Mouse (Mus musculus) liver, embryonic 16.5 days (tissue): ENCODE data around the gene Pus7l. TPM values are rescaled to one million over a fixed set of nuclear protein-coding genes. Genes with fewer than 3 reads are reported as not detected.

ENCODE experiments used
- ATAC-seq: fragments of 200-750 bp; cut with Nextera tagmentation; 2 replicates; pipeline ENCODE4 v1.8.0; 2017; ENCODE audit warnings: low read depth, mild to moderate bottlenecking, moderate number of reproducible peaks, moderate library complexity
- H3K27ac ChIP-seq: fragments of 300-500 bp; sonication (generic); 2 replicates; pipeline ENCODE4 v1.5.1; 2014; ENCODE audit warnings: mild to moderate bottlenecking, low read length
- H3K27me3 ChIP-seq: fragments of 300-500 bp; sonication (generic); 2 replicates; pipeline ENCODE4 v1.6.1; 2014; ENCODE audit warnings: low read depth, low read length, mixed read lengths; ENCODE audit not compliant: control insufficient read depth, insufficient read depth
- H3K36me3 ChIP-seq: fragments of 300-500 bp; sonication (generic); 2 replicates; pipeline ENCODE4 v1.6.1; 2014; ENCODE audit warnings: mild to moderate bottlenecking; ENCODE audit not compliant: control insufficient read depth, insufficient read depth
- H3K4me1 ChIP-seq: fragments of 300-500 bp; sonication (generic); 2 replicates; pipeline ENCODE4 v1.6.1; 2014; ENCODE audit warnings: low read depth, low read length, mixed read lengths; ENCODE audit not compliant: control insufficient read depth
- H3K4me2 ChIP-seq: fragments of 300-500 bp; sonication (generic); 2 replicates; pipeline ENCODE4 v1.6.1; 2014; ENCODE audit warnings: low read depth, low read length, mixed read lengths
- H3K4me3 ChIP-seq: fragments of 300-500 bp; sonication (generic); 2 replicates; pipeline ENCODE4 v1.5.1; 2014; ENCODE audit warnings: low read depth, mild to moderate bottlenecking, low read length
- H3K9ac ChIP-seq: fragments of 300-500 bp; sonication (generic); 2 replicates; pipeline ENCODE4 v1.6.1; 2014; ENCODE audit warnings: low read depth, low read length
- H3K9me3 ChIP-seq: fragments of 300-500 bp; sonication (generic); replicated peaks from 2 replicates; pipeline ENCODE4 v1.6.1; 2016; ENCODE audit warnings: low read length; ENCODE audit not compliant: control insufficient read depth
- WGBS: fragments of 180-500 bp; shearing (Covaris S2); extraction: QIAGEN DNeasy Blood & Tissue Kit; methylation state at CpG from one replicate; pipeline ENCODE4 v1.1.7; 2014; ENCODE audit not compliant: insufficient replicate concordance; 5-methylcytosine and 5-hydroxymethylcytosine counted together
- polyA plus RNA-seq: library from polyadenylated mRNA; unstranded; fragments of >200 nt; fragmentation: Nextera tagmentation; extraction: Ambion mirVana; gene quantifications from 2 replicates; pipeline ENCODE4 v1.2.1, GENCODE M21; 2015

Gene Pus7l
- 2.0 and 2.1 TPM in 2 replicates for polyA plus RNA-seq

GRCm38 (mm10) chr15:94543409-94544051 lies at the start of gene Pus7l, which contains the start of gene Irak4:
Gene Pus7l, minus strand, starts transcription at chr15:94543547.
Gene Irak4, plus strand, starts transcription at chr15:94543643.
- H3K36me3 ChIP-seq: no peaks in the 10 kb centered on the region
- peaks cover 9% of the 10 kb centered on the region for H3K4me1 ChIP-seq
- H3K4me3 ChIP-seq: peak within 1 kb of the TSS; percentile 84
- no peaks in the 10 kb centered on the region for H3K9me3 ChIP-seq
- WGBS: under 1% methylated on average over 45 of the region's 45 CpGs
- peak; percentile 99 for ATAC-seq
- H3K4me2 ChIP-seq: peak within 1 kb of the TSS; percentile 85
- H3K27ac ChIP-seq: peak within 1 kb of the TSS; percentile 77
- H3K27me3 ChIP-seq: no peaks in the 10 kb centered on the region
- H3K9ac ChIP-seq: peak within 1 kb of the TSS; percentile 78

GRCm38 (mm10) chr15:94591356-94591755 lies 48.0 kb upstream of the Pus7l start:
- H3K4me3 ChIP-seq: no peak overlapping the region

GRCm38 (mm10) chr15:94590083-94590482 lies 46.7 kb upstream of the Pus7l start:
- H3K9me3 ChIP-seq: no peaks in the 10 kb centered on the region
- H3K4me1 ChIP-seq: peaks cover 11% of the 10 kb centered on the region
- 10% methylated on average over 8 of the region's 8 CpGs for WGBS
- H3K36me3 ChIP-seq: no peaks in the 10 kb centered on the region; the same call in 1 of the 2 replicates
- H3K4me3 ChIP-seq: peak overlapping the region; percentile 98
- H3K27ac ChIP-seq: peak overlapping the region; percentile 19; the same call in 1 of the 2 replicates
- no peaks in the 10 kb centered on the region for H3K27me3 ChIP-seq
- no peak for ATAC-seq
- H3K4me2 ChIP-seq: peak overlapping the region; percentile 80
- peak overlapping the region; percentile 42; the same call in 1 of the 2 replicates for H3K9ac ChIP-seq

More at GRCm38 (mm10) chr15:94591356-94591755, 48.0 kb upstream of the Pus7l start:
- no peak overlapping the region for H3K4me2 ChIP-seq
- H3K27me3 ChIP-seq: no peaks in the 10 kb centered on the region
- peaks cover 11% of the 10 kb centered on the region for H3K4me1 ChIP-seq
- no peak for ATAC-seq
- H3K27ac ChIP-seq: peak overlapping the region; percentile 56; the same call in 1 of the 2 replicates
- 46% methylated on average over 4 of the region's 4 CpGs for WGBS
- H3K36me3 ChIP-seq: no peaks in the 10 kb centered on the region
- H3K9me3 ChIP-seq: no peaks in the 10 kb centered on the region
- H3K9ac ChIP-seq: no peak overlapping the region

- Histone ChIP-seq H3K9me3 (no peaks in the 10 kb centered on the region), H3K4me3 (peak within 1 kb of the TSS; percentile 98), H3K4me1 (peaks cover 11% of the 10 kb centered on the region), H3K4me2 (peak within 1 kb of the TSS; percentile 80), H3K27ac (peak within 1 kb of the TSS; percentile 74), H3K27me3 (no peaks in the 10 kb centered on the region), H3K9ac (peak within 1 kb of the TSS; percentile 98), H3K36me3 (no peaks in the 10 kb centered on the region; the same call in none of the 2 replicates)
- peak; percentile 99 for ATAC-seq
- under 1% methylated on average over 69 of the region's 70 CpGs for WGBS
These were observed 46.1 kb upstream of the Pus7l start, which contains the start of gene Twf1 for GRCm38 (mm10) chr15:94589219-94590075. Gene Twf1, minus strand, starts transcription at chr15:94589889.

GRCm38 (mm10) chr15:94587826-94588715 lies 44.7 kb upstream of the Pus7l start:
- WGBS: 64% methylated on average over 9 of the region's 9 CpGs
- H3K4me3 ChIP-seq: no peak overlapping the region
- H3K27me3 ChIP-seq: no peaks in the 10 kb centered on the region
- H3K9ac ChIP-seq: no peak overlapping the region; the same call in 1 of the 2 replicates
- no peaks in the 10 kb centered on the region for H3K9me3 ChIP-seq
- H3K4me2 ChIP-seq: peak overlapping the region; percentile 80
- peaks cover 11% of the 10 kb centered on the region for H3K4me1 ChIP-seq
- peaks cover 11% of the 10 kb centered on the region for H3K36me3 ChIP-seq
- H3K27ac ChIP-seq: no peak overlapping the region
- ATAC-seq: no peak

GRCm38 (mm10) chr15:94584738-94585137 lies 41.4 kb upstream of the Pus7l start:
- no peak for ATAC-seq
- Histone ChIP-seq H3K9me3 (no peaks in the 10 kb centered on the region), H3K27me3 (no peaks in the 10 kb centered on the region), H3K4me2 (no peak overlapping the region), H3K9ac (no peak overlapping the region), H3K4me3 (no peak overlapping the region), H3K27ac (no peak overlapping the region), H3K4me1 (peaks cover 5% of the 10 kb centered on the region), H3K36me3 (peaks cover 37% of the 10 kb centered on the region)
- 71% methylated on average over 4 of the region's 4 CpGs for WGBS

- ATAC-seq: no peak
These were observed 39.8 kb upstream of the Pus7l start for GRCm38 (mm10) chr15:94583153-94583552.

GRCm38 (mm10) chr15:94582000-94582593 lies 38.8 kb upstream of the Pus7l start:
- no peaks in the 10 kb centered on the region for H3K4me1 ChIP-seq
- 70% methylated on average over 7 of the region's 7 CpGs for WGBS
- no peaks in the 10 kb centered on the region for H3K27me3 ChIP-seq
- no peaks in the 10 kb centered on the region for H3K9me3 ChIP-seq
- ATAC-seq: no peak
- H3K4me3 ChIP-seq: no peak overlapping the region
- no peak overlapping the region for H3K9ac ChIP-seq
- H3K4me2 ChIP-seq: no peak overlapping the region
- peaks cover 40% of the 10 kb centered on the region for H3K36me3 ChIP-seq
- no peak overlapping the region for H3K27ac ChIP-seq

More at GRCm38 (mm10) chr15:94583153-94583552, 39.8 kb upstream of the Pus7l start:
- no peaks in the 10 kb centered on the region for H3K27me3 ChIP-seq
- no peaks in the 10 kb centered on the region for H3K9me3 ChIP-seq
- H3K4me2 ChIP-seq: no peak overlapping the region
- no peak overlapping the region for H3K4me3 ChIP-seq
- no peak overlapping the region for H3K27ac ChIP-seq
- H3K9ac ChIP-seq: no peak overlapping the region
- 84% methylated on average over 10 of the region's 10 CpGs for WGBS
- H3K4me1 ChIP-seq: peaks cover 3% of the 10 kb centered on the region; the same call in 1 of the 2 replicates
- peaks cover 40% of the 10 kb centered on the region for H3K36me3 ChIP-seq
